Mouse (Mus musculus): ENCODE results near the gene Cry2. TPM values are rescaled to one million over a fixed set of nuclear protein-coding genes. Genes with fewer than 3 reads are reported as not detected.
A peak's percentile ranks its signal among the peaks of the same experiment; 100 is the strongest.

The Cry2 gene
- polyA plus RNA-seq, 2 experiments, result 6.0 to 6.2 TPM

- ATAC-seq (ENCODE audit: insufficient read depth) (no peak), DNase-seq (ENCODE audit: low read depth in 3 of 3, low spot score in 3 of 3) (peak; percentile 37 to 40 (median 37))
- H3K27ac ChIP-seq, result no peak overlapping the region; the same call in 1 of the 2 replicates
- H3K27me3 ChIP-seq (ENCODE audit: control insufficient read depth, insufficient read depth, low read length), result no peaks in the 10 kb centered on the region
- H3K36me3 ChIP-seq (replicated peaks; ENCODE audit: control insufficient read depth, insufficient read depth, low read depth), result no peaks in the 10 kb centered on the region
- H3K4me2 ChIP-seq (ENCODE audit: low read depth), result peak overlapping the region; percentile 84
- 47% methylated on average over 17 of the region's 17 CpGs for WGBS (ENCODE audit: insufficient replicate concordance)
- peak overlapping the region; percentile 61 to 74 for H3K4me3 ChIP-seq (ENCODE audit: insufficient read depth in 1 of 2, low read depth in 2 of 2, low read length in 2 of 2)
- TF ChIP-seq EP300 (IDR thresholded peaks at IDR 0.05; ENCODE audit: low read depth) (no peak), CTCF (IDR thresholded peaks at IDR 0.05; ENCODE audit: low read depth) (no peak)
- peaks cover 28 to 50% of the 10 kb centered on the region in 2 experiments for H3K4me1 ChIP-seq (replicated peaks; ENCODE audit: control insufficient read depth in 2 of 2, insufficient read depth in 2 of 2, low read length in 1 of 2)
- H3K9me3 ChIP-seq (ENCODE audit: control insufficient read depth, low read length), result no peaks in the 10 kb centered on the region
- H3K9ac ChIP-seq (replicated peaks), result peak overlapping the region; percentile 67
Observed at GRCm38 (mm10) chr2:92432299-92433295, 1.2 kb downstream of the Cry2 start.

- H3K4me1 ChIP-seq (replicated peaks; ENCODE audit: control insufficient read depth in 2 of 2, insufficient read depth in 2 of 2, low read length in 1 of 2), result peaks cover 22 to 47% of the 10 kb centered on the region in 2 experiments
- WGBS (ENCODE audit: insufficient replicate concordance), result 47% methylated on average over 11 of the region's 11 CpGs
- no peak overlapping the region for H3K27ac ChIP-seq
- H3K27me3 ChIP-seq (ENCODE audit: control insufficient read depth, insufficient read depth, low read length), result no peaks in the 10 kb centered on the region
- ATAC-seq (ENCODE audit: insufficient read depth) (no peak), DNase-seq (ENCODE audit: low read depth in 3 of 3, low spot score in 3 of 3) (no peak)
- H3K4me2 ChIP-seq (ENCODE audit: low read depth), result peak overlapping the region; percentile 84
- H3K4me3 ChIP-seq (ENCODE audit: insufficient read depth in 1 of 2, low read depth in 2 of 2, low read length in 2 of 2), result peak overlapping the region; percentile 49 to 61
- H3K9ac ChIP-seq (replicated peaks), result peak overlapping the region; percentile 35
- H3K9me3 ChIP-seq (ENCODE audit: control insufficient read depth, low read length), result no peaks in the 10 kb centered on the region
- no peaks in the 10 kb centered on the region for H3K36me3 ChIP-seq (replicated peaks; ENCODE audit: control insufficient read depth, insufficient read depth, low read depth)
- no peak for TF ChIP-seq EP300 (IDR thresholded peaks at IDR 0.05; ENCODE audit: low read depth)
- no peak; the same call in 1 of the 2 replicates for TF ChIP-seq CTCF (IDR thresholded peaks at IDR 0.05; ENCODE audit: low read depth)
Observed at GRCm38 (mm10) chr2:92431611-92432179, 2.1 kb downstream of the Cry2 start.

GRCm38 (mm10) chr2:92430723-92431541 is 2.9 kb downstream of the Cry2 start:
- peaks cover 22 to 47% of the 10 kb centered on the region in 2 experiments for H3K4me1 ChIP-seq (replicated peaks; ENCODE audit: control insufficient read depth in 2 of 2, insufficient read depth in 2 of 2, low read length in 1 of 2)
- DNase-seq (ENCODE audit: low read depth in 3 of 3, low spot score in 3 of 3), result peak; percentile 51 to 55 (median 54)
- H3K27ac ChIP-seq, result no peak overlapping the region
- H3K4me3 ChIP-seq (ENCODE audit: insufficient read depth in 1 of 2, low read depth in 2 of 2, low read length in 2 of 2), result peak overlapping the region; percentile 49 to 61; a peak in 3 of 4 replicates
- H3K4me2 ChIP-seq (ENCODE audit: low read depth), result peak overlapping the region; percentile 84
- H3K9me3 ChIP-seq (ENCODE audit: control insufficient read depth, low read length), result no peaks in the 10 kb centered on the region
- peak; percentile 29; the same call in 1 of the 2 replicates for ATAC-seq (ENCODE audit: insufficient read depth)
- H3K27me3 ChIP-seq (ENCODE audit: control insufficient read depth, insufficient read depth, low read length), result no peaks in the 10 kb centered on the region
- TF ChIP-seq EP300 (IDR thresholded peaks at IDR 0.05; ENCODE audit: low read depth), result peak; percentile 16; the same call in 1 of the 2 replicates
- TF ChIP-seq CTCF (IDR thresholded peaks at IDR 0.05; ENCODE audit: low read depth), result peak; percentile 33
- WGBS (ENCODE audit: insufficient replicate concordance), result 44% methylated on average over 21 of the region's 21 CpGs
- H3K36me3 ChIP-seq (replicated peaks; ENCODE audit: control insufficient read depth, insufficient read depth, low read depth), result peaks cover 6% of the 10 kb centered on the region; the same call in 1 of the 2 replicates
- H3K9ac ChIP-seq (replicated peaks), result peak overlapping the region; percentile 35

GRCm38 (mm10) chr2:92430089-92430488 is 3.8 kb downstream of the Cry2 start:
- ATAC-seq (ENCODE audit: insufficient read depth) (no peak), DNase-seq (ENCODE audit: low read depth in 3 of 3, low spot score in 3 of 3) (no peak)
- Histone ChIP-seq H3K4me2 (ENCODE audit: low read depth) (no peak overlapping the region), H3K36me3 (replicated peaks; ENCODE audit: control insufficient read depth, insufficient read depth, low read depth) (peaks cover 8% of the 10 kb centered on the region; the same call in 1 of the 2 replicates), H3K27ac (no peak overlapping the region), H3K9ac (replicated peaks) (no peak overlapping the region), H3K4me1 (replicated peaks; ENCODE audit: control insufficient read depth in 2 of 2, insufficient read depth in 2 of 2, low read length in 1 of 2) (peaks cover 22 to 51% of the 10 kb centered on the region in 2 experiments), H3K9me3 (ENCODE audit: control insufficient read depth, low read length) (no peaks in the 10 kb centered on the region), H3K4me3 (ENCODE audit: insufficient read depth in 1 of 2, low read depth in 2 of 2, low read length in 2 of 2) (no peak overlapping the region), H3K27me3 (ENCODE audit: control insufficient read depth, insufficient read depth, low read length) (no peaks in the 10 kb centered on the region)
- WGBS (ENCODE audit: insufficient replicate concordance), result 49% methylated on average over 2 of the region's 2 CpGs
- TF ChIP-seq EP300 (IDR thresholded peaks at IDR 0.05; ENCODE audit: low read depth) (no peak), CTCF (IDR thresholded peaks at IDR 0.05; ENCODE audit: low read depth) (no peak)

All from liver, embryonic 14.5 days (tissue).